In the genomic region with DNA sequence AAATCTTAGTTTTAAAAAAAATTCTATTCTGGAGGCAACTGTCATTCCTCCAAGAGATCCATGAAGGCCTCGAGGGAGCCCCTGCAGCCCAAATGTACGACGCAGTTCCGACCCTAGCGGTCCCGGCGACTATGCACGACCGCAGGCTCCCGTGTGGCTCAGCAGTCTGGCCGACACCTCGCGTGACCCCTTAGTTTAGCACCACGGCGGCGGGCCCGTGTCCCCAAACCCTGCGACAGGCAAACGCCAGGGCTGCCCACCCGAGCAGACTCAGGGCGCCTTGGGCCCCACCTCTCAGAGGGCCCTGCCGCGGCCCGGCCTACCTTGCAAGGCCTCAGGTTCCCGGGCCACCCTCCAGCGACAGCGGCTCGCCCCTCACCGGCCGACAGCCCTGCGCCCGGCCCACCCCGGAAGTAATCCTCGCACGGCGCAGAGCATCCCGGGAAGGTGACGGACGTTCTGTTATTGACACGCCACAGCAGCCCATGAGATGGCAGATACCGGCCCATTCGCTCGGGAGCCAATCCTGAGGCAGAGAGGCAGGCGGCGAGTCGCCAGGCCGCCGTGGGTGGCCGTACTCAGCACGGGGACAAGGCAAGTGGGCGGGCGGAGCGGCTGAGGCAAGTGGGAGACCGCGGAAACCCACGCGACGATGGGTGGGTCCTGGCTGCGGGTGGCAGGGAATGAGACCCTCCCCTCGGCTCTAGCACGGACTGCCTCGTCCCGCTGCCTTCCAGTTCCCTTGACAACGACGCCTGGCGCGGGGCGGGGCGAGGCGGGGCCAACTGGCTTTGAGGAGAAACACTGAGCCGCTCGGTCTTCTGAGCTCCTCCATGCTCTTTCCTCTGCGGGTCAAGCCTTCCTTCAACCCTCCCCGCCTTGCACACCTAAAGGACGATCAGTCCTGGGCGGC, we compare ENCODE assay signal across 8 mouse cellular contexts. TPM values are rescaled to one million over a fixed set of nuclear protein-coding genes. Genes with fewer than 3 reads are reported as not detected.
DNase-seq lines count a peak whose midpoint lies in the region; ATAC-seq and TF ChIP-seq lines count a peak whose summit lies in the region.

A gene (minus strand): TSS at position 409 of the 913 bp plus-strand sequence.

- peak; percentile 94 for ATAC-seq in cerebellum, adult (ENCODE audit: insufficient number of reproducible peaks, low FRiP score, low TSS enrichment)
- ATAC-seq in forebrain, embryonic 14.5 days: peak; percentile 99
- peak; percentile 98 for ATAC-seq in neural tube, embryonic 15.5 days (ENCODE audit: low FRiP score)

- no peak within 1 kb of the TSS for H3K27ac ChIP-seq in ES-Bruce4 (ENCODE audit: insufficient read depth, low read length)
- H3K27ac ChIP-seq in forebrain, embryonic 14.5 days (ENCODE audit: low read depth, low read length): peak within 1 kb of the TSS; percentile 59
- H3K27ac ChIP-seq in neural tube, embryonic 15.5 days (replicated peaks): peak within 1 kb of the TSS; percentile 89

- DNase-seq in forebrain, embryonic 14.5 days (ENCODE audit: low spot score): peak; percentile 97
- DNase-seq in heart, postnatal 14 days: peak; percentile 96 to 97
- DNase-seq in layer of hippocampus, adult 11-12 months (ENCODE audit: low spot score): peak; percentile 100
- DNase-seq in lung, adult 18-20 months: peak; percentile 98 to 99
- peak; percentile 96 for DNase-seq in testis, postnatal 14 days (ENCODE audit: low spot score)

- intact Hi-C loops in heart, postnatal 14 days (cut with DNase I): loop anchor here (2.0 kb wide), 1 partner anchor 49 kb away; a partner anchor contains a TSS

- TF ChIP-seq EP300 in ES-Bruce4 (IDR thresholded peaks at IDR 0.05; ENCODE audit: insufficient read depth, low read depth, low read length): no peak

- no peaks in the 10 kb centered on the region for H3K27me3 ChIP-seq in ES-Bruce4 (ENCODE audit: control insufficient read depth, insufficient read depth, low read length, poor library complexity, severe bottlenecking)
- no peaks in the 10 kb centered on the region for H3K27me3 ChIP-seq in forebrain, embryonic 14.5 days (replicated peaks; ENCODE audit: control insufficient read depth, insufficient read depth, low read length)
- H3K27me3 ChIP-seq in neural tube, embryonic 15.5 days (replicated peaks): no peaks in the 10 kb centered on the region

- no peaks in the 10 kb centered on the region for H3K4me1 ChIP-seq in ES-Bruce4 (ENCODE audit: control insufficient read depth, insufficient read depth, low read length)
- peaks cover 8% of the 10 kb centered on the region; the same call in 1 of the 2 replicates for H3K4me1 ChIP-seq in forebrain, embryonic 14.5 days (ENCODE audit: control insufficient read depth, insufficient read depth, low read length)
- peaks cover 44% of the 10 kb centered on the region for H3K4me1 ChIP-seq in neural tube, embryonic 15.5 days

- H3K9ac ChIP-seq in ES-Bruce4 (ENCODE audit: low read depth, poor library complexity, severe bottlenecking): peak within 1 kb of the TSS; percentile 45
- peak within 1 kb of the TSS; percentile 84 for H3K9ac ChIP-seq in forebrain, embryonic 14.5 days (ENCODE audit: low read length)
- H3K9ac ChIP-seq in neural tube, embryonic 15.5 days (replicated peaks): peak within 1 kb of the TSS; percentile 95

- H3K4me2 ChIP-seq in forebrain, embryonic 14.5 days (ENCODE audit: low read length): peak within 1 kb of the TSS; percentile 60
- H3K4me2 ChIP-seq in neural tube, embryonic 15.5 days: peak within 1 kb of the TSS; percentile 83

- H3K4me3 ChIP-seq in ES-Bruce4 (ENCODE audit: low read depth, low read length): peak within 1 kb of the TSS; percentile 63
- H3K4me3 ChIP-seq in forebrain, embryonic 14.5 days (ENCODE audit: low read depth, low read length): peak within 1 kb of the TSS; percentile 89
- peak within 1 kb of the TSS; percentile 99 for H3K4me3 ChIP-seq in neural tube, embryonic 15.5 days (replicated peaks)

- no peaks in the 10 kb centered on the region for H3K9me3 ChIP-seq in ES-Bruce4 (replicated peaks; ENCODE audit: control insufficient read depth, insufficient read depth, low read length, poor library complexity, severe bottlenecking)
- H3K9me3 ChIP-seq in forebrain, embryonic 14.5 days (replicated peaks; ENCODE audit: control insufficient read depth, low read length): no peaks in the 10 kb centered on the region
- no peaks in the 10 kb centered on the region for H3K9me3 ChIP-seq in neural tube, embryonic 15.5 days (replicated peaks)

- no peak for TF ChIP-seq POLR2A in ES-Bruce4 (IDR thresholded peaks at IDR 0.05; ENCODE audit: insufficient read depth, low read length)

- under 1% methylated on average over 67 of the region's 76 CpGs for WGBS in forebrain, embryonic 14.5 days
- under 1% methylated on average over 76 of the region's 76 CpGs for WGBS in neural tube, embryonic 15.5 days

- no peak for TF ChIP-seq CTCF in ES-Bruce4 (IDR thresholded peaks at IDR 0.05; ENCODE audit: low read depth, low read length)

- no peaks in the 10 kb centered on the region for H3K36me3 ChIP-seq in ES-Bruce4 (ENCODE audit: control insufficient read depth, insufficient read depth, low read length, poor library complexity, severe bottlenecking)
- no peaks in the 10 kb centered on the region for H3K36me3 ChIP-seq in forebrain, embryonic 14.5 days (ENCODE audit: control insufficient read depth, insufficient read depth, low read length)
- peaks cover 21% of the 10 kb centered on the region; the same call in 1 of the 2 replicates for H3K36me3 ChIP-seq in neural tube, embryonic 15.5 days

RNA-seq across cellular contexts. Expression of the gene that starts here (rescaled TPM):
- 22.4 and 28.4 TPM in 2 replicates for polyA plus RNA-seq in ES-Bruce4 (2011; ENCODE audit: insufficient read depth, insufficient read length, low read depth, missing spikeins)
- polyA plus RNA-seq in forebrain, embryonic 14.5 days (2014; fragmentation: Nextera tagmentation; extraction: Ambion mirVana): 49.3 and 57.9 TPM in 2 replicates
- total RNA-seq in heart, postnatal 14 days (2021): 10 to 100 TPM; 15.3 to 16.3 TPM
- polyA plus RNA-seq in neural tube, embryonic 15.5 days (2015; fragmentation: Nextera tagmentation; extraction: Ambion mirVana): 68.6 and 71.5 TPM in 2 replicates

Comparison
In these comparisons a context has a peak if more than half of its experiments do, and no peak if none do; other contexts are left out.
1. H3K9ac ChIP-seq: peak in every context shown above with its lines; median percentile 95 in neural tube, embryonic 15.5 days; 84 in forebrain, embryonic 14.5 days; 45 in ES-Bruce4.